Mouse (Mus musculus) lung, embryonic 14.5 days (tissue): Measurements from ENCODE around the gene Id2. TPM values are rescaled to one million over a fixed set of nuclear protein-coding genes. Genes with fewer than 3 reads are reported as not detected.

Source experiments
- ATAC-seq: fragments of 200-750 bp; cut with Nextera tagmentation; 2 replicates; pipeline ENCODE4 v1.8.0; 2017; ENCODE audit warnings: mild to moderate bottlenecking, moderate TSS enrichment, moderate library complexity; ENCODE audit not compliant: insufficient read depth
- DNase-seq: peaks from one replicate; pipeline ENCODE4 v3.0.0-alpha.2; 2015
- H3K27ac ChIP-seq: fragments of 300-500 bp; sonication (generic); 2 replicates; pipeline ENCODE4 v1.5.1; 2014; ENCODE audit warnings: low read depth, mild to moderate bottlenecking, moderate library complexity
- H3K27me3 ChIP-seq: fragments of 300-500 bp; sonication (generic); 2 replicates; pipeline ENCODE4 v1.6.1; 2014; ENCODE audit warnings: low read length, control low read depth; ENCODE audit not compliant: insufficient read depth
- H3K36me3 ChIP-seq: fragments of 300-500 bp; sonication (generic); 2 replicates; pipeline ENCODE4 v1.6.1; 2014; ENCODE audit warnings: control low read depth; ENCODE audit not compliant: insufficient read depth
- H3K4me1 ChIP-seq: fragments of 300-500 bp; sonication (generic); 2 replicates; pipeline ENCODE4 v1.6.1; 2014; ENCODE audit warnings: antibody characterized with exemption, control low read depth; ENCODE audit not compliant: insufficient read depth
- H3K4me2 ChIP-seq: fragments of 300-500 bp; sonication (generic); 2 replicates; pipeline ENCODE4 v1.6.1; 2014; ENCODE audit warnings: mild to moderate bottlenecking
- H3K4me3 ChIP-seq: fragments of 300-500 bp; sonication (generic); 2 replicates; pipeline ENCODE4 v1.5.1; 2014; ENCODE audit warnings: low read depth, low read length
- H3K9ac ChIP-seq: fragments of 300-500 bp; sonication (generic); 2 replicates; pipeline ENCODE4 v1.6.1; 2014
- H3K9me3 ChIP-seq: fragments of 300-500 bp; sonication (generic); 2 replicates; pipeline ENCODE4 v1.6.1; 2016; ENCODE audit warnings: low read depth, low read length, control low read depth
- CTCF ChIP-seq: IDR thresholded peaks from 2 replicates; pipeline ENCODE4 v1.5.1; 2016; ENCODE audit warnings: antibody characterized with exemption, low read depth
- WGBS: fragments of 180-500 bp; shearing (Covaris S2); extraction: QIAGEN DNeasy Blood & Tissue Kit; methylation state at CpG from one replicate; pipeline ENCODE4 v1.1.7; 2014; 5-methylcytosine and 5-hydroxymethylcytosine counted together
- polyA plus RNA-seq: library from polyadenylated mRNA; unstranded; fragments of >200 nt; fragmentation: Nextera tagmentation; extraction: Ambion mirVana; gene quantifications from 2 replicates; pipeline ENCODE4 v1.2.1, GENCODE M21; 2014

Gene Id2
- 470 and 497 TPM in 2 replicates for polyA plus RNA-seq

- Histone ChIP-seq H3K4me2 (peak within 1 kb of the TSS; percentile 69), H3K4me3 (peak within 1 kb of the TSS; percentile 76), H3K27ac (peak within 1 kb of the TSS; percentile 99), H3K9me3 (no peaks in the 10 kb centered on the region), H3K36me3 (peaks cover 6% of the 10 kb centered on the region; the same call in 1 of the 2 replicates), H3K27me3 (no peaks in the 10 kb centered on the region), H3K4me1 (peaks cover 12% of the 10 kb centered on the region; the same call in 1 of the 2 replicates), H3K9ac (peak within 1 kb of the TSS; percentile 66)
- no peak for TF ChIP-seq CTCF
- WGBS = 0% methylated on average over 1 of the region's 1 CpGs
- ATAC-seq = no peak
- no peak for DNase-seq
Measured at GRCm38 (mm10) chr12:25097052-25097209, at the start of gene Id2. TSS of gene Id2 (minus strand) at chr12:25097140.

GRCm38 (mm10) chr12:25145344-25145698 is 48.4 kb upstream of the Id2 start:
- Histone ChIP-seq H3K4me3 (no peak overlapping the region), H3K27me3 (no peaks in the 10 kb centered on the region), H3K36me3 (no peaks in the 10 kb centered on the region), H3K9ac (no peak overlapping the region), H3K4me2 (no peak overlapping the region), H3K27ac (no peak overlapping the region), H3K9me3 (no peaks in the 10 kb centered on the region), H3K4me1 (no peaks in the 10 kb centered on the region)
- no peak for TF ChIP-seq CTCF
- DNase-seq = no peak
- WGBS = 35% methylated on average over 3 of the region's 3 CpGs
- ATAC-seq = no peak

GRCm38 (mm10) chr12:25144591-25145343 is 47.8 kb upstream of the Id2 start:
- Histone ChIP-seq H3K36me3 (no peaks in the 10 kb centered on the region), H3K9ac (no peak overlapping the region), H3K27ac (no peak overlapping the region), H3K4me2 (no peak overlapping the region), H3K27me3 (no peaks in the 10 kb centered on the region), H3K9me3 (no peaks in the 10 kb centered on the region), H3K4me1 (0 out of 2 replicates have a peak, but pooled peaks cover 3% of the 10 kb centered on the region), H3K4me3 (no peak overlapping the region)
- TF ChIP-seq CTCF = no peak
- 63% methylated on average over 5 of the region's 5 CpGs for WGBS
- DNase-seq (no peak), ATAC-seq (no peak)

- Histone ChIP-seq H3K4me2 (no peak overlapping the region), H3K9ac (no peak overlapping the region), H3K4me1 (0 out of 2 replicates have a peak, but pooled peaks cover 3% of the 10 kb centered on the region), H3K27ac (no peak overlapping the region), H3K9me3 (no peaks in the 10 kb centered on the region), H3K4me3 (no peak overlapping the region), H3K27me3 (no peaks in the 10 kb centered on the region), H3K36me3 (no peaks in the 10 kb centered on the region)
- DNase-seq (no peak), ATAC-seq (no peak)
- TF ChIP-seq CTCF = no peak
- 61% methylated on average over 2 of the region's 2 CpGs for WGBS
Measured at GRCm38 (mm10) chr12:25143492-25143891, 46.6 kb upstream of the Id2 start.

GRCm38 (mm10) chr12:25142251-25142650 is 45.3 kb upstream of the Id2 start:
- no peak for TF ChIP-seq CTCF
- Histone ChIP-seq H3K9me3 (no peaks in the 10 kb centered on the region), H3K4me1 (0 out of 2 replicates have a peak, but pooled peaks cover 3% of the 10 kb centered on the region), H3K36me3 (no peaks in the 10 kb centered on the region), H3K9ac (no peak overlapping the region), H3K4me2 (no peak overlapping the region), H3K27me3 (no peaks in the 10 kb centered on the region), H3K27ac (no peak overlapping the region), H3K4me3 (no peak overlapping the region)
- ATAC-seq = no peak
- WGBS = 58% methylated on average over 7 of the region's 7 CpGs
- DNase-seq = no peak

GRCm38 (mm10) chr12:25141311-25141710 is 44.4 kb upstream of the Id2 start:
- WGBS = 63% methylated on average over 7 of the region's 7 CpGs
- DNase-seq = no peak
- no peak for TF ChIP-seq CTCF
- no peak for ATAC-seq
- H3K9ac ChIP-seq = no peak overlapping the region
- 0 out of 2 replicates have a peak, but pooled peaks cover 3% of the 10 kb centered on the region for H3K4me1 ChIP-seq
- no peaks in the 10 kb centered on the region for H3K9me3 ChIP-seq
- H3K27ac ChIP-seq = no peak overlapping the region
- H3K4me3 ChIP-seq = no peak overlapping the region
- H3K4me2 ChIP-seq = no peak overlapping the region
- H3K27me3 ChIP-seq = no peaks in the 10 kb centered on the region
- H3K36me3 ChIP-seq = no peaks in the 10 kb centered on the region

GRCm38 (mm10) chr12:25140115-25140514 is 43.2 kb upstream of the Id2 start:
- Histone ChIP-seq H3K27ac (no peak overlapping the region), H3K9me3 (no peaks in the 10 kb centered on the region), H3K4me3 (no peak overlapping the region), H3K9ac (no peak overlapping the region), H3K4me1 (0 out of 2 replicates have a peak, but pooled peaks cover 3% of the 10 kb centered on the region), H3K4me2 (no peak overlapping the region), H3K27me3 (no peaks in the 10 kb centered on the region), H3K36me3 (no peaks in the 10 kb centered on the region)
- DNase-seq (no peak), ATAC-seq (no peak)
- no peak for TF ChIP-seq CTCF
- WGBS = 55% methylated on average over 6 of the region's 6 CpGs
